Mouse (Mus musculus) limb, embryonic 12.5 days (tissue): ENCODE results near the gene Phactr1. TPM values are rescaled to one million over a fixed set of nuclear protein-coding genes. Genes with fewer than 3 reads are reported as not detected.

Source experiments
- ATAC-seq: fragments of 200-750 bp; cut with Nextera tagmentation; 2 replicates; pipeline ENCODE4 v1.8.0; 2017; ENCODE audit warnings: low read depth, moderate TSS enrichment; ENCODE audit not compliant: insufficient number of reproducible peaks, insufficient read depth, low FRiP score, low TSS enrichment
- H3K27ac ChIP-seq: fragments of 300-500 bp; sonication (generic); 2 replicates; pipeline ENCODE4 v1.5.1; 2016; ENCODE audit warnings: mild to moderate bottlenecking, moderate library complexity
- H3K27me3 ChIP-seq: fragments of 300-500 bp; sonication (generic); 2 replicates; pipeline ENCODE4 v1.6.1; 2016; ENCODE audit warnings: mild to moderate bottlenecking, moderate library complexity
- H3K36me3 ChIP-seq: fragments of 300-500 bp; sonication (generic); 2 replicates; pipeline ENCODE4 v1.6.1; 2016; ENCODE audit warnings: mild to moderate bottlenecking, moderate library complexity
- H3K4me1 ChIP-seq: fragments of 300-500 bp; sonication (generic); replicated peaks from 2 replicates; pipeline ENCODE4 v1.6.1; 2016
- H3K4me2 ChIP-seq: fragments of 300-500 bp; sonication (generic); 2 replicates; pipeline ENCODE4 v1.6.1; 2016; ENCODE audit warnings: mild to moderate bottlenecking, moderate library complexity
- H3K4me3 ChIP-seq: fragments of 300-500 bp; sonication (generic); replicated peaks from 2 replicates; pipeline ENCODE4 v1.5.1; 2016; ENCODE audit warnings: mild to moderate bottlenecking
- H3K9ac ChIP-seq: fragments of 300-500 bp; sonication (generic); replicated peaks from 2 replicates; pipeline ENCODE4 v1.6.1; 2016; ENCODE audit warnings: mild to moderate bottlenecking, moderate library complexity
- H3K9me3 ChIP-seq: fragments of 300-500 bp; sonication (generic); 2 replicates; pipeline ENCODE4 v1.6.1; 2016; ENCODE audit warnings: mild to moderate bottlenecking, moderate library complexity
- WGBS: fragments of 180-500 bp; shearing (Covaris S2); methylation state at CpG from one replicate; pipeline ENCODE4 v1.1.7; 2016; 5-methylcytosine and 5-hydroxymethylcytosine counted together
- polyA plus RNA-seq: library from polyadenylated mRNA; unstranded; fragments of >200 nt; fragmentation: Nextera tagmentation; extraction: Ambion mirVana; gene quantifications from 2 replicates; pipeline ENCODE4 v1.2.1, GENCODE M21; 2016

Phactr1 gene
- polyA plus RNA-seq, 1 experiment from 2014 or later: 6.8 TPM

DNA sequence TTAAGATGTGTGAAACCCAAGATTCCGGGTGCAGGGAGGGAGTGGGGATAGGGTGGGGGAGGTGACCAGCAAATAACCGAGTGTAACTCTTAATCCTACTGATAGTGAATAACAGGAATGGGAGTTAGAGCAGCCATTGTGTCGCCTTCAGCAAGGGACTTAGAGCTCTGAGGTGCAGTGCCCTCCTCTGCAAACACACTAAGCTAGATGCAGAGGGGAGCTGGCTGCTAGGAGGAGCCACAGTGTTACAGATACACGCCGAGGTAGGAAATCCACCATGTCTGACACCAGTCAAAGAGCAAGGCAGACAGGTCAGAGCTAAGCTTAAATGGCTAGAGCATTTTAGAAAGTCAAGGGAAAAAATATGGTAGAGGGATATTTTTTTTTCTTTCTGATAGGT lies 476.9 kb downstream of the Phactr1 start:
- Histone ChIP-seq H3K4me2 (no peak overlapping the region), H3K36me3 (peaks cover 44% of the 10 kb centered on the region), H3K4me1 (peaks cover 23% of the 10 kb centered on the region), H3K27me3 (no peaks in the 10 kb centered on the region), H3K27ac (peak overlapping the region; percentile 75; the same call in 1 of the 2 replicates), H3K9ac (no peak overlapping the region), H3K4me3 (no peak overlapping the region), H3K9me3 (no peaks in the 10 kb centered on the region)
- 50% methylated on average over 5 of the region's 5 CpGs for WGBS
- no peak for ATAC-seq

GRCm38 (mm10) chr13:43158281-43158680 lies 477.9 kb downstream of the Phactr1 start:
- Histone ChIP-seq H3K4me2 (no peak overlapping the region), H3K9ac (no peak overlapping the region), H3K27me3 (no peaks in the 10 kb centered on the region), H3K27ac (peak overlapping the region; percentile 75), H3K36me3 (peaks cover 41% of the 10 kb centered on the region), H3K4me3 (no peak overlapping the region), H3K9me3 (no peaks in the 10 kb centered on the region), H3K4me1 (peaks cover 23% of the 10 kb centered on the region)
- no peak for ATAC-seq
- 23% methylated on average over 5 of the region's 5 CpGs for WGBS

DNA sequence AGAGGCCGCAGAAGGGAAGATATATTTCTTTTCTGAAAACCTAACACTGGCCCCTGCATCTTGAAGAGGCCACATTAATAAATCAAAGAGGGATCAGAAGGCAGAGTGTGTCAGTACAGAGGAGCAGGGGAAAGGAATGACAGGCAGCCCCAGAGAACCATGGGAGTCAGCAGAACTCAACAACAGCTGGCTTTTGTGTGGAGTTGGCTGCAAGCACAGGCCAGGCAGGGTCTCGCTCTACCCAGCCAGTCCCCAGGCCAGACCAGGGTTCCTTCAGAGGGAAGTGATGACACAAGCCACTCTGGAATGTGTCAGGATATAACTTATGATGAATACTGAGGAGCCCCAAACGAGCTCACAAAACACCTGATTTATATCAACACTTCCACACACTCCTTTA lies 479.0 kb downstream of the Phactr1 start:
- no peak overlapping the region for H3K4me3 ChIP-seq
- no peak overlapping the region for H3K9ac ChIP-seq
- no peak overlapping the region for H3K4me2 ChIP-seq
- 45% methylated on average over 3 of the region's 3 CpGs for WGBS
- H3K4me1 ChIP-seq: peaks cover 23% of the 10 kb centered on the region
- no peaks in the 10 kb centered on the region for H3K27me3 ChIP-seq
- ATAC-seq: 0 out of 2 replicates have a peak, but pooled peaks have one; percentile 67
- no peaks in the 10 kb centered on the region for H3K9me3 ChIP-seq
- H3K27ac ChIP-seq: peak overlapping the region; percentile 75; the same call in 1 of the 2 replicates
- peaks cover 41% of the 10 kb centered on the region for H3K36me3 ChIP-seq

GRCm38 (mm10) chr13:43167721-43168120 lies 487.3 kb downstream of the Phactr1 start:
- Histone ChIP-seq H3K27ac (no peak overlapping the region), H3K27me3 (no peaks in the 10 kb centered on the region), H3K4me1 (peaks cover 7% of the 10 kb centered on the region; the same call in 1 of the 2 replicates), H3K9me3 (no peaks in the 10 kb centered on the region), H3K36me3 (peaks cover 53% of the 10 kb centered on the region), H3K4me3 (no peak overlapping the region), H3K9ac (no peak overlapping the region), H3K4me2 (no peak overlapping the region)
- ATAC-seq: no peak
- 82% methylated on average over 9 of the region's 9 CpGs for WGBS

DNA sequence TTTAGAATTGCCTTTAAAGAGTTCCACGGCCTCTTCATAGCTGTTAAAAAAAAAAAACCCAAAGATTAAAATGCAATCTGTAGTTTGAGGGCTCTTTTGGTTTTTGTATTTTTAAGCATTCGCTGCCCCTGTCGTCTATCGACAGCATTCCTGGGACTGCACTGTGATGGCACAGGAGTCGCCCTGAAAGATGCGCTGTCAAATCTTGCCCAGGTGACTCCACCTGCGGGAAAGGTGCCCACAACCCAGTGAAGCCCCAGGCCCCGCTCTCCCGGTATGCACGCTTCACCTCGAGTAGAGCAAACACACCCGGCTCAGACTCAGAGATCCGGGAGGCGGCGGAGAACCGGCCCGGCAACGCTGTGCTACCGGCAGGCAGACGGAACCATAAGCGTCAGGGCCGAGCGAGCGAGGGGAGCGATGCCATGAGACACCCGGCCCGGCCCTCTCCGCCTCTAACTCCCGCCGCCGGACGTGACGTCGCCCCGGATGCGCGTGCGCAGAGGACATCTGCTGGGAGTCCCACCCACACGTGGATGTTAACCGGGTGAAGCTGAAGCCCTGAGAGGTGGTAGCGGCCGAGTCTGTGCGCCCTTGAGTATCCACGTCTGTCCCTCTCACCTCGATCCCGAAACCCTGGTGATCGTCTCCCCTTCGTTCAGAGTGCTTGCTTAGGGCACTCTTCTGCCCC lies 490.7 kb downstream of the Phactr1 start, which contains the start of gene Tbc1d7:
TSS of gene Tbc1d7 (minus strand) at position 482 of the 691 bp plus-strand sequence.
- H3K4me3 ChIP-seq: peak within 1 kb of the TSS; percentile 70
- ATAC-seq: peak; percentile 92
- peak within 1 kb of the TSS; percentile 84 for H3K9ac ChIP-seq
- peaks cover 7% of the 10 kb centered on the region; the same call in 1 of the 2 replicates for H3K4me1 ChIP-seq
- WGBS: under 1% methylated on average over 48 of the region's 48 CpGs
- no peaks in the 10 kb centered on the region for H3K27me3 ChIP-seq
- H3K36me3 ChIP-seq: peaks cover 27% of the 10 kb centered on the region
- H3K4me2 ChIP-seq: peak within 1 kb of the TSS; percentile 68
- H3K9me3 ChIP-seq: no peaks in the 10 kb centered on the region
- H3K27ac ChIP-seq: peak within 1 kb of the TSS; percentile 70

DNA sequence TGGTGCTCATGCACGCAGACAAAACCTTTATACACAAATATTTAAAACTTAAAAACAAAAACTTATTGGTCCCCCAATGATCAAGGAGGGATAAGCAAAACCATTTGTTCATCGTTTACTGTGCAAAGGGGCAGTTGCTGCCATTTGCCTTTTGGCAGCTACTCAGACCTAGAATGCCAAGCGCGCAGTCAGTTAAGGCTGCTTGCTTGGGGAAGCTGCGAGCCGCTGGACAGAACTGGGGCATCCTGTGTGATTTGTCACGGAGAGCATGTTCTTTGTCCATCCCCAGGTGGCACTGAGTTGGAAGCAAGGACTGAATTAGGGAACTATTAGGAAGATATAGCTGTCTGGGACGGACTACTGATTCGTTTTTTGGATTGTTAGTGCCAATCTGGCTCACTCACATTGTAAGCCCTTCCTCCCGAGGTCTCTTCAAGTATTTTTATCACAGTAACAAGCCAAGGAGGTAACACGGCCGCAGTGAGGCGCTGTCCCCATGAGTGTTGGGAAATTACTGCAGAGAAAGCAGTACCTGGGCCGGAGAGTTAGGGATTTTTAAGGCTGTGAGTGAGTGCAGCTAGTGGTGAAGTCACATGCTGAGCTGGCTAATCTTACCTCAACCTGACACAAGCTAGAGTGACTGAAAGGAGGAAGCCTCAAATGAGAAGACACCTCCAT lies 491.8 kb downstream of the Phactr1 start:
- H3K9ac ChIP-seq: peak overlapping the region; percentile 84; the same call in 1 of the 2 replicates
- peak overlapping the region; percentile 68 for H3K4me2 ChIP-seq
- peak overlapping the region; percentile 70 for H3K4me3 ChIP-seq
- H3K4me1 ChIP-seq: peaks cover 7% of the 10 kb centered on the region; the same call in 1 of the 2 replicates
- 37% methylated on average over 14 of the region's 14 CpGs for WGBS
- H3K36me3 ChIP-seq: peaks cover 17% of the 10 kb centered on the region
- no peaks in the 10 kb centered on the region for H3K9me3 ChIP-seq
- 0 out of 2 replicates have a peak overlapping the region, but pooled peaks have one; percentile 29 for H3K27ac ChIP-seq
- no peak for ATAC-seq
- H3K27me3 ChIP-seq: no peaks in the 10 kb centered on the region

DNA sequence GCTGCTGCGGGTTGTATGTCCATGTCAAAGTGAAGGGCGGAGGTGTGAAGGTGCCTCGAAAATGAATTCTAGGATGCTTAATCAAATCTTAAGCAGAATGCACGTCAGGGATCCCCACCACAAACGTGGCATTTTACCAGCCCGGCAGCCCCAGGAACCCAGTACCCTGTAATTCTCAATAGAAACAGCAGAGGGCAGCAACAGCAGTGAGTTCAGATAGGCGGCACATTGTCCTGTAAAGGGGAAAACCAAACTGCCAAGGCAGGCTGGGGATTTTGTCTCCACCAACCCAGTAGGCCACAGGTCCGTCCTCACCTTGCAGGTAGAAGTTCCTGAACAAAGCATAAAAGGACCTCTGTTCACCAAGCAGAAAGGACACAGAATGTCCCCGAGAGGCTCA lies 492.8 kb downstream of the Phactr1 start:
- 17% methylated on average over 9 of the region's 9 CpGs for WGBS
- no peak overlapping the region for H3K9ac ChIP-seq
- 0 out of 2 replicates have a peak overlapping the region, but pooled peaks have one; percentile 3 for H3K4me3 ChIP-seq
- H3K27ac ChIP-seq: no peak overlapping the region
- H3K27me3 ChIP-seq: no peaks in the 10 kb centered on the region
- H3K4me2 ChIP-seq: no peak overlapping the region
- peaks cover 7% of the 10 kb centered on the region; the same call in 1 of the 2 replicates for H3K4me1 ChIP-seq
- H3K9me3 ChIP-seq: no peaks in the 10 kb centered on the region
- peaks cover 7% of the 10 kb centered on the region; the same call in 1 of the 2 replicates for H3K36me3 ChIP-seq
- ATAC-seq: no peak

- H3K27me3 ChIP-seq: peaks cover 7% of the 10 kb centered on the region; the same call in 1 of the 2 replicates
- H3K4me2 ChIP-seq: no peak overlapping the region
- 90% methylated on average over 3 of the region's 3 CpGs for WGBS
- no peak overlapping the region for H3K4me3 ChIP-seq
- H3K4me1 ChIP-seq: peaks cover 7% of the 10 kb centered on the region; the same call in 1 of the 2 replicates
- H3K27ac ChIP-seq: no peak overlapping the region
- H3K9me3 ChIP-seq: no peaks in the 10 kb centered on the region
- no peak for ATAC-seq
- no peak overlapping the region for H3K9ac ChIP-seq
- H3K36me3 ChIP-seq: no peaks in the 10 kb centered on the region
Measured at GRCm38 (mm10) chr13:43176676-43177075, 496.3 kb downstream of the Phactr1 start.

- no peak for ATAC-seq
- 89% methylated on average over 7 of the region's 7 CpGs for WGBS
- Histone ChIP-seq H3K4me2 (no peak overlapping the region), H3K9me3 (no peaks in the 10 kb centered on the region), H3K4me3 (no peak overlapping the region), H3K4me1 (peaks cover 1% of the 10 kb centered on the region), H3K27me3 (peaks cover 8% of the 10 kb centered on the region; the same call in 1 of the 2 replicates), H3K27ac (no peak overlapping the region), H3K9ac (no peak overlapping the region), H3K36me3 (no peaks in the 10 kb centered on the region)
Measured at GRCm38 (mm10) chr13:43177317-43177716, 496.9 kb downstream of the Phactr1 start.

DNA sequence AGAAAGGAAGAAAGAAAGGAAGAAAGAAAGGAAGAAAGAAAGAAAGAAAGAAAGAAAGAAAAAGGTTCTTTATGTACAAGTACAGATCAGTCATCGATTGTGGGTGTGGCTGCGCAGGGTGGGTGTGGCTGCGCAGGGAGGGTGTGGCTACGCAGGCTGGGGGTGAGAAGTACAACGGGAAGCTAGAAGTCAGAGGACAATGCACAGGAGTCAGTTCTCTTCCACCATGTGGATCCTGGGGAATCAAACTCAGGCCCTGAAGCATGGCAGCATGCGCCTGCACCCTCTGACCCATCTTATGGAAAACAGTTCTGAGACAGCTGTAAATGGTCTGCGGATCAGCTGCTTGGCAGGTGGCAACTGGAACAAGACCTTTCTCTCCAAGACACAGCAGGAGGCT lies 500.7 kb downstream of the Phactr1 start:
- WGBS: 57% methylated on average over 7 of the region's 7 CpGs
- no peak for ATAC-seq
- H3K36me3 ChIP-seq: no peaks in the 10 kb centered on the region

More for the DNA sequence above, 500.7 kb downstream of the Phactr1 start:
- no peak overlapping the region for H3K9ac ChIP-seq
- H3K9me3 ChIP-seq: no peaks in the 10 kb centered on the region
- H3K4me2 ChIP-seq: no peak overlapping the region
- H3K4me3 ChIP-seq: no peak overlapping the region
- peaks cover 12% of the 10 kb centered on the region for H3K4me1 ChIP-seq
- peaks cover 8% of the 10 kb centered on the region; the same call in 1 of the 2 replicates for H3K27me3 ChIP-seq
- H3K27ac ChIP-seq: no peak overlapping the region
